Mouse (Mus musculus) testis, adult 2 months (tissue): ENCODE measurements at regions not wholly inside any gene's neighbourhood (a gene's known extent, or its start where the extent isn't known, plus 50 kb on each side); places are given as distances from the start of the nearest gene placed in this dataset.

Experiments
- CTCF ChIP-seq: fragments of 200-500 bp; IDR thresholded peaks from 2 replicates; pipeline ENCODE4 v1.5.1; 2012; ENCODE audit warnings: low read depth, mild to moderate bottlenecking, inconsistent platforms, low read length, moderate library complexity; ENCODE audit not compliant: control insufficient read depth, insufficient read depth, insufficient replicate concordance
- POLR2A ChIP-seq: fragments of 200-500 bp; IDR thresholded peaks from 2 replicates; pipeline ENCODE4 v1.6.1; 2012; ENCODE audit warnings: low read depth, mild to moderate bottlenecking, inconsistent platforms, low read length, moderate library complexity; ENCODE audit not compliant: control insufficient read depth

- TF ChIP-seq CTCF: no peak
- no peak for TF ChIP-seq POLR2A
These were observed 124.6 kb downstream of the Vegfa start for GRCm38 (mm10) chr17:45907587-45907986.
